Mouse (Mus musculus) lung, postnatal 0 days (tissue): ENCODE measurements around the gene Sac3d1. TPM values are rescaled to one million over a fixed set of nuclear protein-coding genes. Genes with fewer than 3 reads are reported as not detected.
"Not testable (repeated sequence)": the region's sequence is repeated elsewhere in the genome, so short reads cannot be mapped to it uniquely, and the experiment has no call there.

Source experiments
- ATAC-seq: fragments of 200-750 bp; cut with Nextera tagmentation; 2 replicates; pipeline ENCODE4 v1.8.0; 2017; ENCODE audit warnings: moderate library complexity
- DNase-seq: peaks from one replicate; pipeline ENCODE4 v3.0.0-alpha.2; 2016; ENCODE audit warnings: low spot score
- H3K27ac ChIP-seq: fragments of 300-500 bp; sonication (generic); 2 replicates; pipeline ENCODE4 v1.5.1; 2014; ENCODE audit warnings: antibody characterized with exemption, mild to moderate bottlenecking, low read length, mixed read lengths
- H3K27me3 ChIP-seq: fragments of 300-500 bp; sonication (generic); replicated peaks from 2 replicates; pipeline ENCODE4 v1.6.1; 2014; ENCODE audit warnings: low read length, mixed read lengths; ENCODE audit not compliant: insufficient read depth
- H3K36me3 ChIP-seq: fragments of 300-500 bp; sonication (generic); 2 replicates; pipeline ENCODE4 v1.6.1; 2014; ENCODE audit warnings: low read length, mixed read lengths; ENCODE audit not compliant: insufficient read depth
- H3K4me1 ChIP-seq: fragments of 300-500 bp; sonication (generic); 2 replicates; pipeline ENCODE4 v1.6.1; 2014; ENCODE audit warnings: antibody characterized with exemption, low read depth, low read length, mixed read lengths; ENCODE audit not compliant: insufficient read depth
- H3K4me2 ChIP-seq: fragments of 300-500 bp; sonication (generic); replicated peaks from 2 replicates; pipeline ENCODE4 v1.6.1; 2014; ENCODE audit warnings: low read depth, mild to moderate bottlenecking, low read length, moderate library complexity, mixed read lengths
- H3K4me3 ChIP-seq: fragments of 300-500 bp; sonication (generic); 2 replicates; pipeline ENCODE4 v1.5.1; 2014; ENCODE audit warnings: low read depth, low read length
- H3K9ac ChIP-seq: fragments of 300-500 bp; sonication (generic); replicated peaks from 2 replicates; pipeline ENCODE4 v1.6.1; 2014; ENCODE audit warnings: low read depth, mild to moderate bottlenecking
- H3K9me3 ChIP-seq: fragments of 300-500 bp; sonication (generic); 2 replicates; pipeline ENCODE4 v1.6.1; 2016; ENCODE audit warnings: low read length, mixed read lengths
- CTCF ChIP-seq: IDR thresholded peaks from 2 replicates; pipeline ENCODE4 v1.5.1; 2016; ENCODE audit warnings: antibody characterized with exemption, mild to moderate bottlenecking
- EP300 ChIP-seq: IDR thresholded peaks from 2 replicates; pipeline ENCODE4 v1.6.1; 2016; ENCODE audit warnings: antibody characterized with exemption, mild to moderate bottlenecking, control low read depth
- WGBS: fragments of 180-500 bp; shearing (Covaris S2); extraction: QIAGEN DNeasy Blood & Tissue Kit; methylation state at CpG from one replicate; pipeline ENCODE4 v1.1.7; 2014; 5-methylcytosine and 5-hydroxymethylcytosine counted together
- polyA plus RNA-seq: library from polyadenylated mRNA; unstranded; fragments of >200 nt; fragmentation: Nextera tagmentation; extraction: Ambion mirVana; gene quantifications from 2 replicates; pipeline ENCODE4 v1.2.1, GENCODE M21; 2015

Sac3d1 gene
- polyA plus RNA-seq, 1 experiment from 2014 or later: 24.5 TPM

DNA sequence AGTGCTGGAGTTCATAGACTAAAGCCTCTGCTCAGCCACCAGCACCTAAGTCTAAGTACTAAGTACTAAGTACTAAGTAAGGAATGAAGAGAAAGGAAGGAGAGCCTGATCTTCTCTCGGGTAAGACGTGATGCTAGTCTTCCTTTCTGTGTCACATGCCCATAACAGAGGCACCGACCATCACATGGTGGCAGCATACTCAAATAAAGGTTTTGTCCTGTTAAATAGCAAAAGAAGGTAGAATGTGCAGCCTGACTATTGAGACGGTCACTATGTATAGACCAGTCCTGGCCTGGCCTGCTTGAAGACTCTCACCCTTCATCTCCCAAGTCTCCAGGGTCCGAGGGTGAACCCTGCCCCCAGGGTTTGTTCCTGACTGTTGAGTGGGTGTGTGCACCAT, 26.4 kb upstream of the Sac3d1 start:
- Histone ChIP-seq H3K4me2 (no peak overlapping the region), H3K36me3 (no peaks in the 10 kb centered on the region), H3K27ac (no peak overlapping the region), H3K4me1 (no peaks in the 10 kb centered on the region; the same call in 1 of the 2 replicates), H3K9me3 (no peaks in the 10 kb centered on the region), H3K27me3 (no peaks in the 10 kb centered on the region), H3K4me3 (no peak overlapping the region), H3K9ac (no peak overlapping the region)
- DNase-seq: no peak
- no peak for ATAC-seq
- WGBS: 72% methylated on average over 5 of the region's 5 CpGs
- no peak for TF ChIP-seq EP300
- no peak for TF ChIP-seq CTCF

DNA sequence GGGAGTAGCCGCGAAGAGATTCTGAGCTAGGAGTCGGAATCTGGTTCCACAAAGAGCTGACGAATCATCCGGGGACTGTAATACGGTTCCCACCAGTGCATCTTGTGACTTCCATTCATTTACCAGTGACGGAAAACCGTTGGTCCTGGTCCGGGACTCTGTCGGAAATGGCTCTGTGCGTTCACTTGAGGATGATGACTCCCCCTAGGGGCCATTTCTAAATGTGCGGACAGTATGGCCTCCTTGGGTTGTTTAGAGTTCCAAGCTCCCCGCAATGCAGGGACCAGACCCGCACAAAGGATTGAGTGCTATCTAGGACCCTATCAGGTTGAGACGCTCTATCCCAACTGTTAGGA, 22.9 kb upstream of the Sac3d1 start, which contains the start of gene Arl2:
Gene Arl2 (minus strand): TSS at position 155 of the 356 bp plus-strand sequence.
- peak within 1 kb of the TSS; percentile 92 for H3K27ac ChIP-seq
- TF ChIP-seq EP300 (no peak), CTCF (peak; percentile 68)
- under 1% methylated on average over 15 of the region's 15 CpGs for WGBS
- ATAC-seq (peak; percentile 80), DNase-seq (peak; percentile 95)
- no peaks in the 10 kb centered on the region; the same call in 1 of the 2 replicates for H3K4me1 ChIP-seq
- no peaks in the 10 kb centered on the region for H3K27me3 ChIP-seq
- H3K4me3 ChIP-seq: peak within 1 kb of the TSS; percentile 64
- H3K4me2 ChIP-seq: peak within 1 kb of the TSS; percentile 77
- H3K9ac ChIP-seq: peak within 1 kb of the TSS; percentile 46
- no peaks in the 10 kb centered on the region for H3K9me3 ChIP-seq
- no peaks in the 10 kb centered on the region for H3K36me3 ChIP-seq

DNA sequence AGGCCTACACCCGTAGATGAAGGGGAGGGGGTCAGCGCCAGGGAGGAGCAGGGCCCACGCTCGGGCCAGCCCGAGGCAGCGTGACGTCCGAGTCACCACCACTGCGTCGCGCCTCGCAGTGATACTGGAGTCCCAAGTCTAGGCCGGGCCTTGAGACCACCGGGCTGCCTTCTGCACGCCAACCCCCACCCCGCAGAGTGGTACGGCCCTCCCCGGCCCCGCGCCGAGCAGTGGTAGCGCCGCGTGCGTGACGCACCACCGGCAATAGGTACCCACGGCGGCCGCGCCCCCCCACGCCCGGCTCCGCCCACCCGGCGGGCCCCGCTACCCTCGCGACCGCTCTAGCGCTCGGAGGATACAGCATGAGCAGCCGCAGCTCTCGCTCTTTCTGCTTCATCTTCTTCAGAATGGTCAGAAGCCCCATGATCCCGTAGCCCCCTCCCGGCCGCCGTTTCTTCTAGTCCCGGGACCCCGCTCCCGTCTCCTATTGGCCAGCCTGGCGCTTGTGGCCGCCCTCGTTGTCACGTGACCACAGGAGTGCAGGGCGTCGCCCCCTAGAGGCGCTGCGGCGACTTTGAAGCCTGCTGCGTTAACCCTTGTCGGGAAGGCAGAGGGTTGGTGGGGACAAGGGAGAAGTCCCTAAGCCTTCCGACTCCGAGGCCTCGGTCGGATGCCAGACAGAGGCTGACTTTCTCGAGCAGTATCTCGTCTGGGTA, 22.4 kb upstream of the Sac3d1 start, which contains the start of gene Batf2:
Gene Batf2 (plus strand): TSS at position 306 of the 716 bp plus-strand sequence.
- DNase-seq: peak; percentile 98
- under 1% methylated on average over 68 of the region's 68 CpGs for WGBS
- Histone ChIP-seq H3K36me3 (no peaks in the 10 kb centered on the region), H3K9ac (peak within 1 kb of the TSS; percentile 46), H3K4me1 (no peaks in the 10 kb centered on the region; the same call in 1 of the 2 replicates), H3K27me3 (no peaks in the 10 kb centered on the region), H3K27ac (peak within 1 kb of the TSS; percentile 92), H3K4me3 (peak within 1 kb of the TSS; percentile 64), H3K4me2 (peak within 1 kb of the TSS; percentile 77), H3K9me3 (no peaks in the 10 kb centered on the region)
- ATAC-seq: peak; percentile 95
- TF ChIP-seq EP300 (no peak), CTCF (peak; percentile 84)

- Histone ChIP-seq H3K27ac (peak overlapping the region; percentile 92), H3K27me3 (no peaks in the 10 kb centered on the region), H3K4me2 (peak overlapping the region; percentile 77), H3K4me1 (no peaks in the 10 kb centered on the region; the same call in 1 of the 2 replicates), H3K4me3 (peak overlapping the region; percentile 64), H3K36me3 (no peaks in the 10 kb centered on the region), H3K9me3 (no peaks in the 10 kb centered on the region), H3K9ac (peak overlapping the region; percentile 46)
- TF ChIP-seq CTCF (no peak), EP300 (no peak)
- DNase-seq (no peak), ATAC-seq (no peak)
- WGBS: 5% methylated on average over 16 of the region's 16 CpGs
These were observed 21.9 kb upstream of the Sac3d1 start for GRCm38 (mm10) chr19:6140374-6140677.

GRCm38 (mm10) chr19:6139701-6140100, 21.3 kb upstream of the Sac3d1 start:
- H3K9ac ChIP-seq: 0 out of 2 replicates have a peak overlapping the region, but pooled peaks have one; percentile 46
- H3K4me3 ChIP-seq: no peak overlapping the region
- H3K4me1 ChIP-seq: no peaks in the 10 kb centered on the region; the same call in 1 of the 2 replicates
- H3K27me3 ChIP-seq: no peaks in the 10 kb centered on the region
- no peaks in the 10 kb centered on the region for H3K36me3 ChIP-seq
- H3K4me2 ChIP-seq: peak overlapping the region; percentile 77; the same call in 1 of the 2 replicates
- no peak for TF ChIP-seq CTCF
- TF ChIP-seq EP300: no peak
- no peak for DNase-seq
- no peak overlapping the region for H3K27ac ChIP-seq
- ATAC-seq: no peak
- 92% methylated on average over 6 of the region's 6 CpGs for WGBS
- H3K9me3 ChIP-seq: no peaks in the 10 kb centered on the region

DNA sequence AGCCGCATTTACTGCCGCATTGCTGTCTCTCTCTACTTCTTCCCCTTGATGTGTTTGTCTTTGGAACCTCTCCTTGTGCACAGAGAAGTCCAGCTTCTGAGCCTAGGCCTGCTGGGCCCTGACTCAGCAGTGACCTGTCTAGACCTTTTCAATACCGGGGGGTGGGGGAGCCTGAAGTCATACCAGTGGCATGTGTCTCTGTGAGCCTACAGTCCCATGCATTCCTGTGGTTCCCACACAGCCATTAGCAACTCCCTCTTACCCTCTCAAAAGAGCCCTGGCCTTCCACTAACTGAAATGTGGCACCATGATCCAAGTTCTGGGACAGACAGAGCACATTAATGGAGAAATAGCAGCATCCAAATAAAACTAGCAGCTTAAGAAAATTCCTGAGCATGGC, 17.9 kb upstream of the Sac3d1 start:
- no peak for DNase-seq
- no peaks in the 10 kb centered on the region for H3K27me3 ChIP-seq
- H3K27ac ChIP-seq: no peak overlapping the region
- no peak for TF ChIP-seq EP300
- no peak for TF ChIP-seq CTCF
- H3K36me3 ChIP-seq: no peaks in the 10 kb centered on the region
- ATAC-seq: no peak
- no peak overlapping the region for H3K9ac ChIP-seq
- H3K4me3 ChIP-seq: no peak overlapping the region
- WGBS: 74% methylated on average over 3 of the region's 3 CpGs
- no peak overlapping the region for H3K4me2 ChIP-seq
- no peaks in the 10 kb centered on the region; the same call in 1 of the 2 replicates for H3K4me1 ChIP-seq
- no peaks in the 10 kb centered on the region for H3K9me3 ChIP-seq

DNA sequence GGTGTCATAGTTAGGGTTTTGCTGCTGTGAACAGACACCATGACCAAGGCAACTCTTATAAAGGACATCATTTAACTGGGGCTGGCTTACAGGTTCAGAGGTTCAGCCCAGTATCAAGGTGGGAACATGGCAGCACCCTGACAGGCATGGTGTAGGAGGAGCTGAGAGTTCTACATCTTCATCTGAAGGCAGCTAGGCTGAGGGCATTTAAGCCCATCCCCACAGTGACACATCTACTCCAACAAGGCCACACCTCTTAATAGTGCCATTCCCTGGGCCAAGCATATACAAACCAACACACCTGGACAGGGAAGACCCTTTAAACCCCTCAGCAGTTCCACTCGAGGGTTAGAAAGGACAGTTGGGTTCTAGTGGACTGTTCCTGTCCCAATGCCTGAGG, 14.7 kb upstream of the Sac3d1 start:
- not testable (repeated sequence) for H3K27me3 ChIP-seq, H3K4me1 ChIP-seq, H3K27ac ChIP-seq, ATAC-seq, H3K4me3 ChIP-seq, H3K36me3 ChIP-seq, H3K9ac ChIP-seq, DNase-seq, H3K4me2 ChIP-seq, H3K9me3 ChIP-seq
- 29% methylated on average over 1 of the region's 1 CpGs for WGBS
